Mouse (Mus musculus): ENCODE results near the gene Hid1. TPM values are rescaled to one million over a fixed set of nuclear protein-coding genes. Genes with fewer than 3 reads are reported as not detected.
A peak's percentile ranks its signal among the peaks of the same experiment; 100 is the strongest.

Hid1 gene
- polyA plus RNA-seq (2015; fragmentation: Nextera tagmentation; extraction: Ambion mirVana): 1.1 and 1.2 TPM in 2 replicates

GRCm38 (mm10) chr11:115367395-115367944 is at the start of gene Hid1:
TSS of gene Hid1 (minus strand) at chr11:115367756.
- Histone ChIP-seq H3K9me3 (replicated peaks) (no peaks in the 10 kb centered on the region), H3K27me3 (peaks cover 80% of the 10 kb centered on the region), H3K4me2 (peak within 1 kb of the TSS; percentile 70), H3K4me1 (replicated peaks) (peaks cover 17% of the 10 kb centered on the region), H3K36me3 (no peaks in the 10 kb centered on the region), H3K27ac (no peak within 1 kb of the TSS), H3K4me3 (replicated peaks) (peak within 1 kb of the TSS; percentile 51), H3K9ac (peak within 1 kb of the TSS; percentile 39)
- ATAC-seq (ENCODE audit: low read depth): peak; percentile 63; the same call in 1 of the 2 replicates
- 1% methylated on average over 39 of the region's 39 CpGs for WGBS (ENCODE audit: insufficient replicate concordance)
- peak; percentile 68 for DNase-seq

- Histone ChIP-seq H3K9ac (no peak overlapping the region), H3K4me2 (no peak overlapping the region), H3K9me3 (replicated peaks) (no peaks in the 10 kb centered on the region), H3K4me3 (replicated peaks) (no peak overlapping the region), H3K27ac (no peak overlapping the region), H3K4me1 (replicated peaks) (peaks cover 45% of the 10 kb centered on the region), H3K27me3 (no peaks in the 10 kb centered on the region), H3K36me3 (peaks cover 37% of the 10 kb centered on the region)
- DNase-seq (no peak), ATAC-seq (ENCODE audit: low read depth) (no peak)
- 89% methylated on average over 7 of the region's 7 CpGs for WGBS (ENCODE audit: insufficient replicate concordance)
These were observed 42.0 kb upstream of the Hid1 start for GRCm38 (mm10) chr11:115409556-115409955.

- H3K9me3 ChIP-seq (replicated peaks): no peaks in the 10 kb centered on the region
- ATAC-seq (ENCODE audit: low read depth) (no peak), DNase-seq (no peak)
- H3K9ac ChIP-seq: no peak overlapping the region
- H3K4me1 ChIP-seq (replicated peaks): peaks cover 45% of the 10 kb centered on the region
- no peak overlapping the region for H3K4me2 ChIP-seq
- H3K36me3 ChIP-seq: peaks cover 37% of the 10 kb centered on the region
- H3K4me3 ChIP-seq (replicated peaks): no peak overlapping the region
- 56% methylated on average over 6 of the region's 6 CpGs for WGBS (ENCODE audit: insufficient replicate concordance)
- H3K27ac ChIP-seq: no peak overlapping the region; the same call in 1 of the 2 replicates
- H3K27me3 ChIP-seq: no peaks in the 10 kb centered on the region
These were observed 40.8 kb upstream of the Hid1 start for GRCm38 (mm10) chr11:115408266-115408920.

- no peak for ATAC-seq (ENCODE audit: low read depth)
- Histone ChIP-seq H3K9me3 (replicated peaks) (no peaks in the 10 kb centered on the region), H3K9ac (no peak overlapping the region), H3K4me2 (no peak overlapping the region), H3K4me3 (replicated peaks) (no peak overlapping the region), H3K36me3 (peaks cover 37% of the 10 kb centered on the region), H3K27ac (no peak overlapping the region), H3K27me3 (no peaks in the 10 kb centered on the region), H3K4me1 (replicated peaks) (peaks cover 44% of the 10 kb centered on the region)
- WGBS (ENCODE audit: insufficient replicate concordance): 86% methylated on average over 17 of the region's 17 CpGs
- DNase-seq: no peak
These were observed 39.4 kb upstream of the Hid1 start for GRCm38 (mm10) chr11:115406858-115407401.

GRCm38 (mm10) chr11:115405723-115406122 is 38.2 kb upstream of the Hid1 start:
- WGBS (ENCODE audit: insufficient replicate concordance): 91% methylated on average over 6 of the region's 6 CpGs

GRCm38 (mm10) chr11:115403338-115404124 is 36.0 kb upstream of the Hid1 start, which contains the start of gene Mrpl58:
TSS of gene Mrpl58 (plus strand) at chr11:115403752.
- H3K36me3 ChIP-seq: peaks cover 14% of the 10 kb centered on the region
- 3% methylated on average over 50 of the region's 50 CpGs for whole genome bisulfite sequencing (ENCODE audit: insufficient replicate concordance)
- H3K9ac ChIP-seq: peak within 1 kb of the TSS; percentile 86
- H3K9me3 ChIP-seq (replicated peaks): no peaks in the 10 kb centered on the region
- peak within 1 kb of the TSS; percentile 83 for H3K4me3 ChIP-seq (replicated peaks)
- peak within 1 kb of the TSS; percentile 78 for H3K27ac ChIP-seq
- H3K27me3 ChIP-seq: peaks cover 7% of the 10 kb centered on the region; the same call in 1 of the 2 replicates
- H3K4me1 ChIP-seq (replicated peaks): peaks cover 25% of the 10 kb centered on the region
- ATAC-seq (ENCODE audit: low read depth) (peak; percentile 91), DNase-seq (peak; percentile 75)
- peak within 1 kb of the TSS; percentile 84 for H3K4me2 ChIP-seq

More at GRCm38 (mm10) chr11:115405723-115406122, 38.2 kb upstream of the Hid1 start:
- peaks cover 32% of the 10 kb centered on the region for H3K4me1 ChIP-seq (replicated peaks)
- H3K4me2 ChIP-seq: no peak overlapping the region
- H3K27ac ChIP-seq: no peak overlapping the region
- no peaks in the 10 kb centered on the region for H3K9me3 ChIP-seq (replicated peaks)
- H3K27me3 ChIP-seq: peaks cover 5% of the 10 kb centered on the region; the same call in 1 of the 2 replicates
- ATAC-seq (ENCODE audit: low read depth) (no peak), DNase-seq (no peak)
- no peak overlapping the region for H3K9ac ChIP-seq
- H3K4me3 ChIP-seq (replicated peaks): no peak overlapping the region
- H3K36me3 ChIP-seq: peaks cover 30% of the 10 kb centered on the region

GRCm38 (mm10) chr11:115400630-115401391 is 33.3 kb upstream of the Hid1 start:
- 46% methylated on average over 11 of the region's 11 CpGs for WGBS (ENCODE audit: insufficient replicate concordance)
- no peak for DNase-seq
- no peak overlapping the region for H3K27ac ChIP-seq

GRCm38 (mm10) chr11:115400126-115400525 is 32.6 kb upstream of the Hid1 start:
- WGBS (ENCODE audit: insufficient replicate concordance): 54% methylated on average over 3 of the region's 3 CpGs
- no peak overlapping the region for H3K4me2 ChIP-seq
- no peak overlapping the region for H3K9ac ChIP-seq
- no peak overlapping the region for H3K4me3 ChIP-seq (replicated peaks)
- no peaks in the 10 kb centered on the region for H3K36me3 ChIP-seq
- DNase-seq: no peak
- H3K27me3 ChIP-seq: peaks cover 10% of the 10 kb centered on the region
- ATAC-seq (ENCODE audit: low read depth): no peak
- peaks cover 19% of the 10 kb centered on the region for H3K4me1 ChIP-seq (replicated peaks)
- no peak overlapping the region for H3K27ac ChIP-seq
- H3K9me3 ChIP-seq (replicated peaks): no peaks in the 10 kb centered on the region

More at GRCm38 (mm10) chr11:115400630-115401391, 33.3 kb upstream of the Hid1 start:
- Histone ChIP-seq H3K27me3 (peaks cover 10% of the 10 kb centered on the region; the same call in 1 of the 2 replicates), H3K9me3 (replicated peaks) (no peaks in the 10 kb centered on the region), H3K4me3 (replicated peaks) (no peak overlapping the region), H3K36me3 (no peaks in the 10 kb centered on the region), H3K9ac (0 out of 2 replicates have a peak overlapping the region, but pooled peaks have one; percentile 26), H3K4me2 (no peak overlapping the region), H3K4me1 (replicated peaks) (peaks cover 20% of the 10 kb centered on the region)
- ATAC-seq (ENCODE audit: low read depth): no peak

- no peak overlapping the region for H3K9ac ChIP-seq
- H3K36me3 ChIP-seq: no peaks in the 10 kb centered on the region
- H3K9me3 ChIP-seq (replicated peaks): no peaks in the 10 kb centered on the region
- H3K4me2 ChIP-seq: no peak overlapping the region
- peaks cover 20% of the 10 kb centered on the region for H3K27me3 ChIP-seq
- peaks cover 9% of the 10 kb centered on the region for H3K4me1 ChIP-seq (replicated peaks)
- no peak overlapping the region for H3K27ac ChIP-seq
- WGBS (ENCODE audit: insufficient replicate concordance): 54% methylated on average over 7 of the region's 7 CpGs
- no peak overlapping the region for H3K4me3 ChIP-seq (replicated peaks)
- DNase-seq (no peak), ATAC-seq (ENCODE audit: low read depth) (no peak)
These were observed 30.5 kb upstream of the Hid1 start for GRCm38 (mm10) chr11:115398085-115398484.

GRCm38 (mm10) chr11:115393721-115394325 is 26.3 kb upstream of the Hid1 start:
- Histone ChIP-seq H3K4me3 (replicated peaks) (peak overlapping the region; percentile 30), H3K27me3 (peaks cover 23% of the 10 kb centered on the region), H3K4me1 (replicated peaks) (peaks cover 5% of the 10 kb centered on the region; the same call in 1 of the 2 replicates), H3K27ac (no peak overlapping the region), H3K9me3 (replicated peaks) (no peaks in the 10 kb centered on the region), H3K9ac (no peak overlapping the region), H3K4me2 (peak overlapping the region; percentile 45), H3K36me3 (no peaks in the 10 kb centered on the region)
- ATAC-seq (ENCODE audit: low read depth) (no peak), DNase-seq (no peak)
- 57% methylated on average over 34 of the region's 34 CpGs for WGBS (ENCODE audit: insufficient replicate concordance)
